Mouse (Mus musculus) c-Kit-positive CD71-negative TER-119-negative erythroid progenitor cells, embryonic 14.5 days (primary cell): ENCODE measurements around the gene Ccdc84.

ENCODE experiments used
- DNase-seq: peaks from one replicate; pipeline ENCODE4 v3.0.0-alpha.2; 2013; ENCODE audit warnings: low read depth

Ccdc84 gene

DNA sequence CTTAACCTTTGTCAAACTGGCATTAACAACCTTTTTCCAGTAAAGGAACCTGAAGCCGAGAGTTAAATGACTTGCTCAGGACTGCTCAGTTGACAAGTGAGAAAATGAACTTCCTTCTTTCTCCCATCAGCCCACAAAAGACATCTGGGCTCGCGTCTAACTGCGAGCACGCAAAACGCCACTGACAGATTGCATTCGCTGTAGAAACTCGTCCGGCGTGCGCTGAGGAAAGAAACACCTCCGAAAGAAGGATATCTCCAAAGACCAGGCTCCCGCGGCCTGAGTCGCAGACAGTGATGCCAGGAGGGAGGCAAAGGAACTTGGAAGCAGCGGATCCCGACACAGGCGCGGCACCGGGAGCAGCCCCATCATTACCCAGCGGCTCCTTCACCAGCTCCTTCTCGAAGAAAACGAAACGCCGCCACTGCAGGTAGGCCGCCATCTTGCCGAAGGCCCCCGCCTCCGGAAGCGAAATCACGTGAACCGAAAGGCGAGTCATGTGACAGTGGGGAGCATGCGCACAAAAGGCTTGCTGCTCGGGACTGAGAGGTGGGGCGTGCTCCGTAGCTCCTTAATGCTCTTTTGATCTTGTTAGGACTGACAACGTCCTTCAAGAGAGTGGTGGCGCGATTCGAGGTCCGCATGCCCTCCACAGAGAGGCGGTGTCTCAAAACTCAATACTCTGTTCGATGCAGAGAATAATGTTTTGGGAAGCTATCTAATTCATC lies 57.0 kb downstream of the Ccdc84 start, which contains the start of gene Vps11:
Vps11 (minus strand) TSS at position 481 of the 728 bp plus-strand sequence.
- DNase-seq = peak; percentile 98
